Mouse (Mus musculus) heart, adult 8-10 months (tissue): ENCODE data around the gene Gjc1. TPM values are rescaled to one million over a fixed set of nuclear protein-coding genes. Genes with fewer than 3 reads are reported as not detected.

Experiments
- DNase-seq: peaks from one replicate; pipeline ENCODE4 v3.0.0; 2022; ENCODE audit warnings: low spot score
- total RNA-seq, 4 experiments: library from RNA; stranded (reverse); gene quantifications; 2 replicates each; pipeline ENCODE4 v1.2.4; 2022

The Gjc1 gene
- total RNA-seq, 4 experiments from 2014 or later: 13.9 to 25.4 (median 20.5) TPM

DNA sequence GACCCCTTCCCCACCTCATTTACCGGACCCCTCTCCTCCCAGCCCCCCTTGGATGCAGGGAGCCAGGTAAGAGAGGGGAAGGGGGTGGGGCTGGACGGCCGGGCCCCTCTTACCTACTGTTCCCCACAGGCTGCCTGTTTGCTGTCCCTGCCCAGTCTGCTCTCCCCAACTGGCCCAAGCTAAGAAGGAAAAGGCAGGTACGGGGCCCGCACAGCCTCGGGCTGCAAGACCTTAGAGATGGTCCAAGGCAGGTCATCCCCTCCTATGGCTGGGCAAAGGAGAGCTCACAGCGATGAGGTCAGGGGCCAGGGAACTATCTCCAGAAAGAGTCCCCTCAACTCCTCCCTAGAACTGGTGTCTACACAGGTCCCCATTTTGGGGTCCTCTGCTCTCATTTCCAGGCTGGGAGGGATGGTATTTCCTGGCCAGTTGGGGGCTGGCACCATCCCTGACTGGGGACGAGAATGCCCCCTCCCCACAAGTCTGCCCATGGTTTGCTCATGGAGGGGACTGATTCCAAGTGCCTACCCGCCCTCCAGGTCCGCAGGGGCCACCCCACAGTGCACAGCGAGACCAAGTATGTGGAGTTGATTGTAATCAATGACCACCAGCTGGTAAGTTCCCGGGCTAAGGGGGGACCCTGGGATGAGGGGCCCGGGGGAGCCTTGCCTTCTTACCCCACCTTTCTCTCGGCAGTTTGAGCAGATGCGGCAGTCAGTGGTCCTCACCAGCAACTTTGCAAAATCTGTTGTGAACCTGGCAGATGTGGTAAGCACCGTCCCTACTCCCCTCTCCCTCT lies 47.4 kb downstream of the Gjc1 start:
- no peak for DNase-seq

- no peak for DNase-seq
Observed at GRCm38 (mm10) chr11:102770662-102771435, 48.7 kb downstream of the Gjc1 start.

DNA sequence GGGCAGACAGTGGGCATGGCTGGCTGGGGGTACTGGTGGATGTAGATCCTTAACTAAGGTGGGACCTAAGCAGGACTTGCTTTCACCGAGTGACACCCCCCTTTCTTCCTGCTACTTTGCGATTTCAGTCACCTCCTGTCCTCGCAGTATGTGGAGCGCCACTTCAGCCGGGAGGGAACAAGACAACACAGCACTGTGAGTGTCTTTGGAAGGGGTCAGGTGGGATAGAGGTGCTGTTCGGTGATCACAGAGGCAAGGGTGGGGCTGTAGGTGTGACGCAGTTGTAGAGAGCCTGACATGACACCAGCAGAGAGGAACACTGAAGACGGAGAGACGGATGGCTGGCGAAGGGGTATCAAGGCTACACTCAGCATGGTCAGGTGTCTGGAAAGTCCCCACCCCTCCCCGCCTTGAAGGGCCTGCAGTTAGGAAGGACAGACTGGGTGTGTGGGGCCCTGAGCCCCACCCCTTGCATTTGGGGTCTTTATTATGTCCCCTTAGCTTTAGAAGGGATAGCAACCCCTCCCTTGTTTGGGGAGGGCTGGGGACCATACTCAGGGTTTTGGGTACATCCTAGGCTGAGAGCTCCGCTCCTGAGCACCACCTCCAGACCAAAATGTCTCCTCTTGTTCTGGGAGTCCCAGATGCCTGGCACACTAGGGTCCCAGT lies 49.4 kb downstream of the Gjc1 start:
- DNase-seq: no peak

- no peak for DNase-seq
Observed at GRCm38 (mm10) chr11:102769141-102769540, 50.4 kb downstream of the Gjc1 start.

DNA sequence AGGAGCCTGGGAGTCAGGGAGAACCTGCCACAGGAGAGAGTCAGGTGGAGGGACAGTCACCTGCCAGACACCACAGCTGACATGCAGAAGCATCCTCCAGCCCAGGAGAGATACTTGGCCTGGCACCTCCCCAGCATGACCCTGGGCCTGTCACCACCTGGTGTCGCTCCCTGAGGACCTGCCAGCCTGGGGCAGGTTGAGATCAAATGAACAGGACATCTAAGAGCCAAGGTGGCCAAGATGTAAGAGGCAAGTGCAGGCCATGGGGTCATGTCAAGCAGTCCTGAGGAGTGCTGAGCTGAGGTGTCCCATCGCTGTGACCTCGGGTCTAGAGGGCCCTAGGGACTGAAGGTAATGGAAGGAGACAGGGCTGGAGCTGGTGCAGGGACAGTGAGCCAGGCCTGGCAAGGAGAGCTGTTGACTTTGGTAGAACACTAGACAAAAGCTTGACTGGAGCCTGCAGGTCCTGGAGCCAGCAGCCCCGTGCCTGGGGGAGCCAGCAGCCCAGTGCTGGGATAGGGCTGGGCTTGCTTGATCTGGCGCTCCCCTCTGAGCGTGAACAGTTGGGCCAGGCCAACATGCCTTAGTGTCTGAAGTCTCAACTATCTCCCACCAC lies 52.3 kb downstream of the Gjc1 start:
- no peak for DNase-seq

DNA sequence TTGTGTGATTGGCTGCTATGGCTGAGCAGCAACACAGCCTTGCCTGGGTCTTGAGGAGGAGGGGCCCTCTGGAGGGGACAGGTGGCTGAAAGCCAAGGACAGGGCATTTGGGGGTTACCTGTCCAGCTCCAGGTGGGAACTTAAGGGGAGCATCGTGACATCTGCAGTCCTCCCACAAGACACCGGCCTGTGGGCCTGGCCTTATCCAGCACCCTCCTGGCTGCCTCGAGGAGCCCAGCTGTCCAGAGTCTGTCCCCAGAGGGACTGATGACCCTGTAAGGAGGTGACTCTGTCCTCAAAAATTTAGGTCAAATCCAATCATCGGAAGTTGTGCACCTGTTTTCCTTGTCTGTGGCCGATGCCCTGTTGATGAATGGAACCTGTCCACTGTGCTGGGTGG lies 54.1 kb downstream of the Gjc1 start:
- DNase-seq: no peak

DNA sequence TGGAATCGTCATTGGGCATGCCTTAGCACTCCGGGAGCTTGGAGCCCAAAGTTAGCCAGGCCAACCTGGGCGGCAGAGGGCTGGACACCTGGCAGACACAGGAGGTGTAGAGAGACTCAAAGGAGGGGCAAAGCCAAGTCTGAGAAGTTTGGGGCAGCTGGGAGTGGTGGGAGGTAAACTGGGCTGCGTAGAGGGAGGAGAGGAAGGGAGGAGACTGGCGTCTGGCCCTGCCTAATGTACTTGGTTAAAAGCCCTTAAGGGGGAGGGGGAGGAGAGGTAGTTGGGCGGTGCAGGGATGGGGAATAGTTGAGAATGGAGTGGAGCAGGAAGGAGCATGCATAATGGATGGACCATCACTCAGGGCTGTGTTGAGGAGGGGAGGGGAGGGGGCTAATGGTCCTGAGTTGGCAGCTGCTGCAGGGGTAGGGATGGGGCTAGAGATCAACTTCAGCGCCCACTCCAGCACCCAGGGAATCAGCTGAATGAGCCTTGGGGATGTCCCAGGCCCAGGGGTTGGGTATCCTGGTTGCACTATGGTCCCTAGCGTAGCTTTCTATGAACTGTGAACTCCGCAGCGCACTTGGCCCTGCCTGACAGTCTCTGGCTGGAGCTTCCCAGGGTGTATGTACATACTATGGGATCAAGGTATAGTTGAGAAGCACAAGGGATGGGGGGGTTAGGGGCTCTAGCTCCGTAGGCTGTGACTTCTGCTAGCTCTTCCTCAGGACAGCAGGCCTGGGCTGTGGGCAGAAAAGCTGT lies 56.3 kb downstream of the Gjc1 start:
- DNase-seq: no peak

DNA sequence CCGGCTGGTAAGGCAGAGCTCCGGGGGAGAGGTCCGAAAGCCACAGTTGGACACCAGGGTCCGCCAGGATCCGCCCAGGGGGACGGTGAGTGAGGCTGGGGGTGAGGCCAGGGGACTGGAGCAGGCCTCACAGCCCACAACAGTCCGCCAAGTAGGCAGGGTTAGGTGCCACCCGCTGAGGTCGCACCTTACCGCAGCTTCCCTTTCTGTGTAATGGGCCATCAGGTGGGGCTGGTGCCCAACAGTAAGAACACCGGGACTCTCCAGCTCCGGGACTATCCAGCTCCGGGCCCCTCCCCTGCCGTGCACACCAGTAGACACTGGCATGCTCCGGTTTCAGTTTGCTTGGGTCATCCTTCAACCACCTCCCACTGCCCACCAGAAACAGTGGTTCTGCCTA lies 57.3 kb downstream of the Gjc1 start:
- DNase-seq: no peak

DNA sequence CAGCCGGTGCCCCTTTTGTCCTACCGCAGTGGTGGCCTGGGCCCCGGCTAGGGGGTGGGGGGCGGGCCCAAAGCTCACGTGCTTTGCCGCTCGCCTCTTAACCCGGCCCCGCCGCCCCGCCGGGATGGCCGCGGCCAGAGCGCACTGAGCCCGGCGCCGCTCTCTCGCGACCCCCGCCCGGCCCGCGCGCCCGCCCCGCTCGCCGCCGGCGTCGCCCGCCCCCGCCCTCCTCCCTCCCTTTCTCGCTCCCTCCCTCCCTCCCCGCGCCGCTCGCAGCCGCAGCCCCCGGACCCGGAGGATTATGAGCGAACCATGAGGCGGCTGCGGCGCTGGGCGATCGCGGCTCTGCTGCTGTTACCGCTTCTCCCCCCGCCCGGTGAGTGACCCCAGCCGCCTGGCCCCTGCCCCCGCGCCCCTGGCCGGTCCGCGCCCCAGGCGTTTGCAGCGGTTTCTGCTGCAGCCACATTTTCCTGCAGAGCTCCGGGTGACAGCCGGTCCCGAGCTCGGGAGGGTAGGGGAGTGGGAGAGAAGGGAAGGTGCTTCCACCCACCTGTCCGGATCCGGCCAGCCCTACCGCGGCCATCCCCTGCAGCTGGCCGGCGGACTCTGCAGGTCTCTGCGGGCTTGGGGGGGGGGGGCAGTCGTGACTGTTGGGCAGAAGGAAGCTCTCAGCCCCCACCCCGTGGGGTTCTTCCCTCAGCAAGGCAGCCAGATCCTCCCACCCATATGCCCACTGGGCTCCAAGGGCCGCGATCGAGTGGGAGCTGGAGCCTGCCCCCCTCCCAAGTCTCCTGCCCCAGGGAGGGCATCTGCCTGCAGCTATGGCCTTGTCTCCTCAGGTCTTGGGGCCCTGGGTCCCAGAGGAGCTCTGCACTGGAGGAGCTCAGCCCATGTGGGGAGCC lies 57.9 kb downstream of the Gjc1 start, which contains the start of gene Adam11:
Gene Adam11, plus strand, starts transcription at position 131 of the 902 bp plus-strand sequence.
- DNase-seq: no peak

DNA sequence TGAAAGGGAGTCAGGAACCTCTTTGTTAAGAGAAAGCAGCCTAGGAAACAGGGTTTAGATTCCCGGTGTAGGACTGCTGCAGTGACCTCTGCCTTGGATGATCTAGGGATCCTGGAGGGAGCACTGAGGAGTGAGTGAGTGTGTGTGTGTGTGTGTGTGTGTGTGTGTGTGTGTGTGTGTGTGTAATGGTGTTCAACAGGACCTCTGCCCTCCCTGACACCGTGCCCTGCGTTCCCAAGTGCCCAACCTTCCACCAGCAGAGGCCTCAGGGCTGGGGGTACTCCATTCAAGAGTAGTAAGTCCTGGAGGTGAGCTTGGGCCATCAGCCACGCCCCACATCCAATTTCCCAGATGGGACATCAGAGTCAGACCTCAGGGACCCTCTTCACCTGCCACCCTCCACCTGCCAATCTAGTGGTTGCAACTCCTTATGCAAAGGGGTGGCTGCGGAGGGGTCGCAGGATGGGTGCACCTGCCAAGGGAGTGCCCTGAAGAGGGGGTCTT lies 58.6 kb downstream of the Gjc1 start:
- no peak for DNase-seq

- no peak for DNase-seq
Observed at GRCm38 (mm10) chr11:102758977-102759376, 60.5 kb downstream of the Gjc1 start.

- DNase-seq: no peak
Observed at GRCm38 (mm10) chr11:102755391-102755790, 64.1 kb downstream of the Gjc1 start.

- no peak for DNase-seq
Observed at GRCm38 (mm10) chr11:102754416-102754815, 65.1 kb downstream of the Gjc1 start.

GRCm38 (mm10) chr11:102753591-102754324 lies 65.7 kb downstream of the Gjc1 start:
- DNase-seq: no peak

DNA sequence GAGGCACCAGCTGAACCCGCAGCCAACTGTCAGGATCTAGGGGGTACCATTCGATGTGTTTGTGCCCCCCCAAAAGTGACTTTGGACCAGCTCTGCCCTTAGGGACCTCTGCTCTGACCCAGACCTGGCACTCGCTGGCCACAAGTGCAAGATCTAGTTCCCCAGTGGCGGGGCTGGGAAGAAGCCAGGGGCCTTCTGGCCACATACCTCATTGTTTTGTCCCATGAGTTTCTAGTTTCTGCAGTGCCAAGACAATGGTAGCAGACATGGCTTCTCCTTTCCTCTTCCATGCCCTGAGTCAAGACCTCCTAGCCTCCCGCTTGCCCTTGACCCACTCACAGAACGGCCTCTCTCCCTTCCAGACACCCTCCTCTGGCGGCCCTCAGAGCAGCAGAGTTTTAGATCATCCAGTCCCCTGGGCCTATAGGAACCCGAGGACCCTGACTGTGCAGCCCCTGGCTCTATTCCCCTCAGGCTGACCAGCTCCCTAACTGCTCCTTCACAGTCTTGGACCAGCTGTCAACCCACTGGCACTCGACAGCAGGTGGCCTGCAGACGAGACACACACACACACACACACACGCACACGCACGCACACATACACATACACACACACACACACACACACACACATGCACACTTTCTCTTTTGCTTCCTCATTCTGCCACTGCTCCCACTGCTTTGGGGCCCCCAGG lies 66.5 kb downstream of the Gjc1 start:
- DNase-seq: no peak

GRCm38 (mm10) chr11:102749712-102750111 lies 69.8 kb downstream of the Gjc1 start:
- DNase-seq: no peak
